Mouse (Mus musculus) neural tube, embryonic 14.5 days (tissue): ENCODE measurements around the gene Prkab1. TPM values are rescaled to one million over a fixed set of nuclear protein-coding genes. Genes with fewer than 3 reads are reported as not detected.

Experiments used
- ATAC-seq: fragments of 200-750 bp; cut with Nextera tagmentation; 2 replicates; pipeline ENCODE4 v1.8.0; 2017; ENCODE audit warnings: low read depth, mild to moderate bottlenecking, moderate TSS enrichment, moderate library complexity
- H3K27ac ChIP-seq: fragments of 300-500 bp; sonication (generic); 2 replicates; pipeline ENCODE4 v1.5.1; 2014; ENCODE audit warnings: low read depth, mild to moderate bottlenecking, control low read depth, low read length, moderate library complexity, mixed read lengths
- H3K27me3 ChIP-seq: fragments of 300-500 bp; sonication (generic); 2 replicates; pipeline ENCODE4 v1.6.1; 2014; ENCODE audit warnings: low read length; ENCODE audit not compliant: control insufficient read depth, insufficient read depth
- H3K36me3 ChIP-seq: fragments of 300-500 bp; sonication (generic); 2 replicates; pipeline ENCODE4 v1.6.1; 2014; ENCODE audit warnings: low read length, mixed read lengths; ENCODE audit not compliant: control insufficient read depth, insufficient read depth
- H3K4me1 ChIP-seq: fragments of 300-500 bp; sonication (generic); 2 replicates; pipeline ENCODE4 v1.6.1; 2014; ENCODE audit warnings: low read length; ENCODE audit not compliant: control insufficient read depth, insufficient read depth
- H3K4me2 ChIP-seq: fragments of 300-500 bp; sonication (generic); 2 replicates; pipeline ENCODE4 v1.6.1; 2014; ENCODE audit warnings: mild to moderate bottlenecking, low read depth, low read length, control low read depth
- H3K4me3 ChIP-seq: fragments of 300-500 bp; sonication (generic); 2 replicates; pipeline ENCODE4 v1.5.1; 2014; ENCODE audit warnings: low read depth, low read length, control low read depth, mixed read lengths
- H3K9ac ChIP-seq: fragments of 300-500 bp; sonication (generic); replicated peaks from 2 replicates; pipeline ENCODE4 v1.6.1; 2014; ENCODE audit warnings: low read depth, mild to moderate bottlenecking, control low read depth, low read length, mixed read lengths
- H3K9me3 ChIP-seq: fragments of 300-500 bp; sonication (generic); 2 replicates; pipeline ENCODE4 v1.6.1; 2016; ENCODE audit warnings: low read length; ENCODE audit not compliant: control insufficient read depth
- WGBS: fragments of 180-500 bp; shearing (Covaris S2); extraction: QIAGEN DNeasy Blood & Tissue Kit; methylation state at CpG from one replicate; pipeline ENCODE4 v1.1.7; 2014; 5-methylcytosine and 5-hydroxymethylcytosine counted together
- polyA plus RNA-seq: library from polyadenylated mRNA; unstranded; fragments of >200 nt; fragmentation: Nextera tagmentation; extraction: Ambion mirVana; gene quantifications from 2 replicates; pipeline ENCODE4 v1.2.1, GENCODE M21; 2014

Prkab1 gene
- polyA plus RNA-seq, 1 experiment from 2014 or later, result 53.3 TPM

- no peak overlapping the region for H3K4me2 ChIP-seq
- 94% methylated on average over 11 of the region's 11 CpGs for WGBS
- H3K36me3 ChIP-seq, result peaks cover 60% of the 10 kb centered on the region
Observed at GRCm38 (mm10) chr5:116014237-116014636, 10.1 kb downstream of the Prkab1 start.

DNA sequence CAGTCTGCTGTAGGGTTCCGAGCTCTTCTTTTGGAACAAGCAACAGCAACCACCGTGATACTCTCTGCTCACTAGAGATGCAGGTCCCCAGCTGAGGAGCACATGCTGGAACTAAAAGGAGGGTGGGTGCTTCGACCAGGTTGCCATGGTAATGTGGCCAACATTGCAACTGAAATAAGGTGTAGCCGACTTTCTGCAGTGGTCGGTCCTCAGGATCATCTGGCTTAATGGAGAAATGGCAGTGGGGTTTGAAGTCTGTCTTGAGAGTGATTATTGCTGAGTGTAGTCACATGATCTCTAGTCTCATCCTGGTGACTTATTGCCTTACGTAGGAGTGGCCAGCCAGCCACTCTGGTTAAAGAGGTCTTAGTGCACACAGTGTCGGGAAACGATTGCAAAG is 10.5 kb downstream of the Prkab1 start:
- H3K36me3 ChIP-seq, result peaks cover 56% of the 10 kb centered on the region
- no peak overlapping the region for H3K9ac ChIP-seq
- H3K27me3 ChIP-seq, result no peaks in the 10 kb centered on the region
- ATAC-seq, result no peak
- H3K4me1 ChIP-seq, result no peaks in the 10 kb centered on the region
- no peak overlapping the region for H3K4me3 ChIP-seq
- H3K4me2 ChIP-seq, result no peak overlapping the region
- 80% methylated on average over 8 of the region's 8 CpGs for WGBS
- H3K27ac ChIP-seq, result no peak overlapping the region
- H3K9me3 ChIP-seq, result no peaks in the 10 kb centered on the region

More at GRCm38 (mm10) chr5:116014237-116014636, 10.1 kb downstream of the Prkab1 start:
- Histone ChIP-seq H3K9ac (no peak overlapping the region), H3K27ac (no peak overlapping the region), H3K27me3 (no peaks in the 10 kb centered on the region), H3K4me3 (no peak overlapping the region), H3K9me3 (no peaks in the 10 kb centered on the region), H3K4me1 (no peaks in the 10 kb centered on the region)
- no peak for ATAC-seq

GRCm38 (mm10) chr5:116012503-116012902 is 11.8 kb downstream of the Prkab1 start:
- Histone ChIP-seq H3K27me3 (no peaks in the 10 kb centered on the region), H3K4me2 (no peak overlapping the region), H3K4me1 (no peaks in the 10 kb centered on the region), H3K4me3 (no peak overlapping the region), H3K9ac (no peak overlapping the region), H3K9me3 (no peaks in the 10 kb centered on the region), H3K36me3 (peaks cover 43% of the 10 kb centered on the region), H3K27ac (no peak overlapping the region)
- ATAC-seq, result no peak
- 93% methylated on average over 7 of the region's 7 CpGs for WGBS

GRCm38 (mm10) chr5:116011700-116012099 is 12.6 kb downstream of the Prkab1 start:
- no peak overlapping the region for H3K4me2 ChIP-seq
- no peak for ATAC-seq
- no peak overlapping the region for H3K9ac ChIP-seq
- H3K4me3 ChIP-seq, result no peak overlapping the region
- H3K4me1 ChIP-seq, result no peaks in the 10 kb centered on the region
- H3K27me3 ChIP-seq, result no peaks in the 10 kb centered on the region
- WGBS, result 94% methylated on average over 7 of the region's 7 CpGs
- H3K27ac ChIP-seq, result no peak overlapping the region
- peaks cover 35% of the 10 kb centered on the region for H3K36me3 ChIP-seq
- no peaks in the 10 kb centered on the region for H3K9me3 ChIP-seq

DNA sequence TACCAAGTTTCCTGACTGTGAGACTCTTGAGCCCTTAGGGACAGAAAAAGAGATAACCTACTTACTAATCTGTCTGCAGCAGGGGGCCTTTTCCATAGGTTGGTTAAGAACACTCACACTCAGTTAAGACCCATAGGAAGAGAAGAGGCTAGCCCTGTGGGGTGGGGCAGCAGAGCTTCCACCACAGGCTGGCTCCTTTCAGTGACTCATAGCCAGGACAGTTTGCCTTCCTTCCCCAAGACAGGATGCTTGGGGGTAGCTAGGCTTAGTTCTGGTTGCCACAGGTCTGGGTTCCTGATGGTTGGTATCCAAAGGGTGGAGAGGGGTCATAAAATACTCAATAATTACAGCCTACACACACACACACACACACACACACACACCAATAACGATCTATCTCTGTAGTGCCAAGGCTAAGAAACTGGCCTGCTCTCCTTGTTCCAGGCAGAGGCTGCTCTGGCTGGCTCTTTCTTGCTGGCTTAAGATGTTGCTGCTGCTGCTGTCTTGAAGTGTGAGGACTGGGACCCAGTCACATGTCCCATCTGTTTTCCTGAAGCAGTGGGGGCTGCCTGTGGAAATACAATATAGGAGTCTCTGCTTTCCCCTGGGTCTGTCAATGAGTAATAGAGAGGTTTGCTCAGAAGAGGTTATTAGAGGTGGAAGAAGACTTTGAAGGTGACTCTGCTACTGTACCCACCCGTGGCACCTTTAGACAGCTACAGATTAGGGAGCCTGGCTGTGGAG is 14.3 kb downstream of the Prkab1 start:
- Histone ChIP-seq H3K27me3 (no peaks in the 10 kb centered on the region), H3K4me1 (no peaks in the 10 kb centered on the region), H3K4me2 (no peak overlapping the region), H3K36me3 (peaks cover 20% of the 10 kb centered on the region), H3K4me3 (no peak overlapping the region), H3K27ac (no peak overlapping the region), H3K9me3 (no peaks in the 10 kb centered on the region), H3K9ac (no peak overlapping the region)
- WGBS, result 87% methylated on average over 2 of the region's 2 CpGs
- no peak for ATAC-seq

- peaks cover 2% of the 10 kb centered on the region; the same call in 1 of the 2 replicates for H3K4me1 ChIP-seq
- no peaks in the 10 kb centered on the region for H3K9me3 ChIP-seq
- no peak overlapping the region for H3K4me2 ChIP-seq
- H3K27ac ChIP-seq, result no peak overlapping the region
- H3K4me3 ChIP-seq, result no peak overlapping the region
- no peak overlapping the region for H3K9ac ChIP-seq
- WGBS, result 84% methylated on average over 15 of the region's 15 CpGs
- H3K36me3 ChIP-seq, result peaks cover 12% of the 10 kb centered on the region
- no peak for ATAC-seq
- no peaks in the 10 kb centered on the region for H3K27me3 ChIP-seq
Observed at GRCm38 (mm10) chr5:116009091-116009851, 15.0 kb downstream of the Prkab1 start.

- Histone ChIP-seq H3K4me3 (no peak overlapping the region), H3K9me3 (no peaks in the 10 kb centered on the region), H3K27ac (no peak overlapping the region), H3K36me3 (no peaks in the 10 kb centered on the region), H3K9ac (no peak overlapping the region), H3K4me2 (no peak overlapping the region), H3K4me1 (peaks cover 4% of the 10 kb centered on the region; the same call in 1 of the 2 replicates), H3K27me3 (no peaks in the 10 kb centered on the region)
- 87% methylated on average over 13 of the region's 13 CpGs for WGBS
- no peak for ATAC-seq
Observed at GRCm38 (mm10) chr5:116007723-116008122, 16.6 kb downstream of the Prkab1 start.

DNA sequence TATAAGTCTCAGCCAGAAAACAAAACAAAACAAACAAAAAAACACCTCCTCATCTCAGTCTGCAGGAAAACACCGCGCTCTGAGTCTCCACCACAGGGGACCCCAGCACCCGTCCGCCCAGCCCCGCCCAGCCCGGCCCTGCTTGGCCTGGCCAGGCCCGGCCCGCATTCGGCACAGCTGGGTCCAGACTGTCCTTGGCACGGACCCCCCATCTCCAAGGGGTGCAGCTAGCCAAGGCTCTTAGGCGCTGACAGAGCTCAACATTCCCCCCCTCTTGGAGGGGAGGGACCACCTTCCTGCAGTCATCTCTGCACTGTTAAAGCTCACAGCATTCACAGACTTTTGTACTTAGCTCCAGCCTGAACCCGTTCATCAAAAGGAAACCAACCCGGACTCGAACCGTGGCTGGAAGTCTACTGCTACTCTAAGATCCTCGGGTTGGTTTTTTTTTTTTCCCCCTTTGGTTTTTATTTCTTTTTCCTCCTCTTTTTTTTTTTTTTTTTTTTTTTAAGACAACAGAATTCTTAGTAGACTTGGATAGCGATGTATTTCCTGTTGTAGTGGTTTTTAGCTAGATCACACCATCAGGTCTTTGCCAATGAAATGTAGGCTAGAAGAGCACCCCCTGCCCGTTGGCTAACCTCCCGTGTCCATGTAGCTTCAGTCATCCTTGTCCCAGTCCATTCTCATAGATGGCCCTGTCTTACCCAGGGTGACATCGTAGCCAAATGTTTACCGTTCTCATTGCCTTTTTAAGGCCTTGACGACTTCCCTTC is 17.8 kb downstream of the Prkab1 start:
- H3K27ac ChIP-seq, result no peak overlapping the region
- 63% methylated on average over 22 of the region's 22 CpGs for WGBS
- ATAC-seq, result no peak

More for the DNA sequence above, 17.8 kb downstream of the Prkab1 start:
- Histone ChIP-seq H3K36me3 (no peaks in the 10 kb centered on the region), H3K4me2 (no peak overlapping the region), H3K4me1 (peaks cover 4% of the 10 kb centered on the region; the same call in 1 of the 2 replicates), H3K4me3 (no peak overlapping the region), H3K9ac (no peak overlapping the region), H3K27me3 (no peaks in the 10 kb centered on the region), H3K9me3 (no peaks in the 10 kb centered on the region)
